Mouse (Mus musculus): Measurements from ENCODE around the gene Fgd4. TPM values are rescaled to one million over a fixed set of nuclear protein-coding genes. Genes with fewer than 3 reads are reported as not detected.

Fgd4 gene
- total RNA-seq, 2 experiments from 2014 or later: 58.7 to 59.5 TPM

Other genes with a start within 250 kb of the Fgd4 start
- gene Dnm1l, start 241.6 kb downstream of the Fgd4 start, total RNA-seq (2021): 100 to 1,000 TPM; 191 to 192 TPM
- not detected for gene Olfr19, start 75.9 kb upstream of the Fgd4 start, total RNA-seq (2021)
- gene Spag6l, start 228.9 kb upstream of the Fgd4 start, total RNA-seq (2021): 10 to 100 TPM; 11.3 to 13.6 TPM